Mouse (Mus musculus): ENCODE results near the gene Tnfaip2.

The Tnfaip2 gene

DNA sequence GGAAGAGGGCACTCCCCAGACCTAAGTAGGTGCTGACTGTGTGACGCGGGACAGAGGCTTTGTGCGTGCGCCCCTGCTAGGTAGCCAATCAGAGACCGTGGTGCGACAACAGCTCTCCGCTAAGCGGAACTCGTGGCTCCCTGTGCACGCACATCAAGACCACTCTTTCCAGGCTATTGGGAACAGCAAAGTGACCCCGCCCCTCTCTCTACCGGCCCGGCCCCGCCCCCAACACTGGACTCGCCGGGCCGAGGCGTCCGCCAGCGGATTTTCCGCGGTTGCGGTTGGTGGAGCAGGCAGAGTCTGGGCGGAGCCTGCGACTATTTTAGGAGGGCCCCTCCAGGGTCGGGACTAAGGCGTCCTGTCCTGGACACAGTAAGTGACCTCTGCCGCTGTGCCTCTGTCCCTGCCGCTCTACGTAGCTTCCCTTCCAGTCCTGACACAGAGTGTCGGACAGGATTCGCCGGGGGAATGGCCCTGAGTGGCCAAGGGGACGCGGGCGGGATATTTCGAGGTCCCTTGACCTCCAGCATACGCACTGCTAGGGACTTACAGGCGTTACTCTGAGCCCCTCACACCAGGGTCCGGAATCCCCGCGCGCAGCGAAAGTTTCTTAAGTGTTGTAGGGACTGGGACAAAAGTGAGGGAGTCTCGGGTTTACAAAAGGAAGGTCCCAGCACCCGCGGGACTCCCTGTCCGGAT is at the start of gene Tnfaip2:
Tnfaip2 (plus strand) TSS at position 161 of the 702 bp plus-strand sequence.
- no peak for DNase-seq (ENCODE audit: low read depth, low spot score)

DNA sequence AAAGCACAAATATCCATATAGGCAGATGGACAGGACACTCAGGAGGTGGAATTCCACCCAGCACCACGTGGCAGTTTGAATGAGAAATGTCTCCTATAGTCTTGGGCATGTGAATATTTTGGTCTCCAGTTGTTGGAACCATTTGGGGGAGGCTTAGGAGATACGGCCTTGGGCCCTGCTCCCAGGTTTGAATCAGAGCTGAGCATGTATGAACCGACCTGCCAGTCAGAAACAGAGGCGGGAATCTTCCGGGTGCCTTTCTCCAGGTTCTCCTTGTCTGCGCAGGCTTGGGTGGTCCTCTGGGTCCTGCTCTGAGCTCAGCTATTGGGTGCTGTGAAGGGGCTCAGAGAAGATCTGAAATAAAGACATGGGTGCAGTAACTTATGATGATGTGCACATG is 48.3 kb upstream of the Tnfaip2 start:
- DNase-seq (ENCODE audit: low read depth, low spot score): no peak

DNA sequence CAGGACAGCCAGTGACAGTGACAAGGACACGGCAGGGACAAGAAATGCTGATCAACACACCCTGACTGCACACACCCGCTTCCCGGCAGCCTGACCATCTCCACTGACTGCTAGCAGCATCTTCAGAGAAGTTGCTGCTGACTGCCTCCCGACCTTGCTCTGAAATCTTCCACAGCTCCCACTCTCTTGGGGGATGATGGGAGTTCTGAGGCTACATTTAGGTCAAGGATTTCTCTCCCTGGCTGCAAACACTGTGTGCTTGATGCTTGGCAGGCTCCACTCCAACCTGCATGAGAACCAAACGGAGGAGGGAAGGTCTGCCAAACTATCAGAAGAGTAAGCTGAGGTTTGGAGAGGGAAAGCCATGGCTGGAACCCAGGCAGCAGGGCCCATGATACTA is 45.3 kb upstream of the Tnfaip2 start:
- peak; percentile 46 for DNase-seq (ENCODE audit: low read depth, low spot score)

DNA sequence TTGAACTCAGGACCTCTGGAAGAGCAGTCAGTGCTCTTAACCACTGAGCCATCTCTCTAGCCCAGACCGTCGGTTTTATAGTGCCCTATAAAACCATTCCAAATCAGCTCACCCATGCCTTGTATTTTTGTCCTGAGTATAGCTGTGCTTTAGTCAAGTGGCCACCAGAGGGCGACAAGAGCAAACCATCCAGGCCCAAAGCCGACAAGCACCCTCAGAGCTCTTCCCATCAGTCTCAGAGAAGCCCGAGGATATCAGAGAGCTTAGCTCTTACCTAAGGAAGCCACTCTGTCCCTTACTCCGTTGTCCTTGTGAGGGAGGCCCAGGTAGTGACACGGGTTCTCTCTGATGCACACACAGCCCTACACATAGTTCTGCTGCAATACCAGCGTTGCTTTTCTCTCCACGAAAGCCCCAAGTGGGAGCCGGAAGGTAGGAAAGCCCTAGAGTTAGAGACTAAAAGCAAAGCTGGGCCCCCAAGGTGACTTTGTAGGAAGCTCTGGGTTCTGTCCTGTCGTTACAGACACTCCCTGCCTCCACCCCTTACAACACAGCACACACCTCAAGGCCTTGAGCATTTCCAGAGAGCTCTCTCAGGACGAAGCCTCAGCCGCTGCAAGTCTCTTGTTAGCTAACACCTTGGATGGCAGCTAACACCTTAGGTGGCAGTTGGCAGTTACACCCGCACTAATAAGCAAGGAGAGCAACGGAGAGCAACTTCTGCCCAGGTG is 40.6 kb upstream of the Tnfaip2 start:
- peak; percentile 90 for DNase-seq (ENCODE audit: low read depth, low spot score)

DNA sequence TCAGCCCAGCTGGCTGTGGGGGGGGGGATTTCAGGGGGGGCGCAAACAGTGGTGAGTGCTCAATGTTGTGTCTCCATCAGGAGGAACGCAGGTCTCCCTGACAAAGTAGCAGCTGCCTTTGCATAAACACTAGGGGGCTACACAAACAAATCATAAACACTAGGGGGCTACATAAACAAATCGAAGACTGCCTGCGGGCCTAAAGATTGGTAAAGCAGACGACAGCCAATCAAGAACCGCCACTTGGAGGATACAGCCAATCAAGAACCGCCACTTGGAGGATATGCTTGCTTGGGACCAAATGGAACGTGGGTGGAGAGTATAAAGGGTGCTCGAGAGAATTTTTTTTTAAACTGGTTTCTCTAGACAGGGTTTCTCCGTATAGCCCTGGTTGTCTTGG is 37.4 kb upstream of the Tnfaip2 start:
- no peak for DNase-seq (ENCODE audit: low read depth, low spot score)

DNA sequence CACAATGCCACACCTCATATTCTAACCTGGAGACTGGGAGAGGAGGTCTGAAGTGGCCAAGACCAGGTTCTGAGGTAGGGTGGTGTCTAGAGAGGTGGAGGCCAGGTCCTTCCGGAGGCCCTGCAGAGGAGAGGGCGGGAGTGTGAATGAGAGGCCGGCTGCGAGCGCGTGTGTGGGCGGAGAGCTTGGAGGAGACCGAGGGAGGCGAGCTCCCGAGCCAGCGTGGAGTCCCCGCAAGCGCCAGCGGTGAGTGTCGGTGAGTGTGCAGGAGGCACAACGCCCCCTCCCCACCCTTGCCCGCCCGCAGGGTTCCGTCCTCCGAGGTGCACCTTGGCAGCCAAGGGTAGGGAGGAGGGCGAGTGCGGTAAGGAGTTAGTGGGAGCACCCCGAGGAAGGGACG is 35.6 kb upstream of the Tnfaip2 start, which contains the start of gene Lbhd2:
Lbhd2 (plus strand) TSS at position 188 of the 400 bp plus-strand sequence.
- DNase-seq (ENCODE audit: low read depth, low spot score): peak; percentile 41

DNA sequence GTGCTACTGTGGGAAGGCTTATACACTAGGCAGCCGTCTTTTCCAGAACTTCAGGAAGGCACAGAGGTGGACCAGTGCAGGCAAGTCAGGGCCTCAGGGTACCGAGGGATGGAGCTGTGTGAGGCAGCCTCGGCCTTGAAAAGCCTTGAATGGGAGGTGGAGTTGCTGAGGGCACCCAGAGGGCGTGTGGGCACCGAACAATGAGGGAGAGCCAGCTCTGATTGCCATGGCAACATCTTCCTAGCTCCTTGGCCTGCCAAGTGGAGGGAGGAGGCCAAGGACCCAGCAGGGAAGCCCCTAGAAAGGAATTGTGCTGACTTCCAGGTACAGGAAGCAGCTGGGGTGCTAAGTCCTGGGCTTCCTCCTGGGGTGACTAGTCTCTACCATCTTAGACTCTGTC is 32.7 kb upstream of the Tnfaip2 start:
- DNase-seq (ENCODE audit: low read depth, low spot score): peak; percentile 57

DNA sequence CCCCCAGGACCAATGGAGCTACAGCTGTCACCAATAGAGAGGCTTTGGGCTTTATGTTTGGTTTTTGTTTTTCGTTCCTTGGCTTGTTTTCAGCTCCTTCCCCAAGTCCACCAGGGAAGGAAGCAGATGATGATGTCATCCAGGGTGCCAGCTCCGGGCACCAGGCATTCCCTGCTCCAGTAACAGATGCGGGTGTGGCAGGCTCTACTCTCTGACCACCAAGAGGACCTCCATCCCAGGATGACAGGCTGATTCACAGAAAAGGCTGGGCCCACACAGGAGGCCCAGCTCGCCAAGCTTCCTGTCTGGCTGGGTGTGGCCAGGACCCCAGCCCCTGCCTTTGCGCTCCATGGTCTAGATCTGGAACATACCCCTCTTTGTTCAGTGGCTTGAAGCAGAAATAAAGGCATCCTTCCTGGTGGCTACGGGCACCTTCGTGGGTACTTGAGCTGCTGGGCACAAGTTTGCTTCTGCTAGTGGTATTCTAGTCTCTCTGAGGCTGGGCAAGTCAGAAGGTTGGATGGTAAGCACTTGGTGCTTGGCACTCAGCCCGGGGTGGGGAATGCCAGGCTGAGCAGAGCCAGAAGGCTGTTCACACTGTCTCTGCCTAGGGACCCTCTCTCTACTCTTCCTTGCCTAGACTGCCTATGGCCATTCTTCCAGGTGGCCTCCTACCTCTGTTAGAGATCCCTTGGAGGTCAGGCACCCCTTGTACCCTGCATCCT is 30.5 kb upstream of the Tnfaip2 start:
- DNase-seq (ENCODE audit: low read depth, low spot score): no peak

DNA sequence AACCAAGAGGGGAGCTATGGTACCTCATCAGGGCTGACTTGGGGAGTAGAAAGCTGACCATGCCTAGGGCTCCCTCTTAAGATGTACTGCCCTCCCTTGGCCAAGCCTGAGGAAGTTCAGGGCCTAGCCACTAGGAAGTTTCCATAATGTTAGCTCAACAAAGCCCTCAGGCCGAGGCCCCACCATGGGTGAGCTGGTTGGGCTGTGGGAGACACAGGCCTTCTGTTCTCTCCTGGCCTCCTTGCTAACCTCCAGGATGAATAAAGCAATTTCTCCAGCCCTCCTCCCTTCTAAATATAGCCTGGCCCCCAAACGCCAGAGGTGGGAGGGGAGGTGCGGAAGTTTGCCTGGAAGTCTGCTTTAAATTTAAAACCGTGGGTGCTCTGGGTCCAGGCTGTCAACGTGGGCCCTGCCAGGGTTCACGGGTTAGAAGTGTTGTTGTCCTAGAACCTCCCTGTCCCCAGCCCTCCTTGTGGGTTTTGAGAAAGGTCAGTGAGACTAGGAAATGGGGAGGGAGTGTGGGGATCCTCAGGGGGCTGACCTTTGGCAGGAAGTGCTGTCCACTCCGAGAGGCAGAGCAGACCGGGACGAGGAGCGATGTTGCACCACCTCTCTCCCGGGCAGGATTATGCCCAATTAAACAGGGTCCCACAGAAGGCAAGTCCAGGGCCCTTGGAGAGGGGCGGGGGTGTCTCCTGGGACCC is 29.5 kb upstream of the Tnfaip2 start:
- DNase-seq (ENCODE audit: low read depth, low spot score): no peak

DNA sequence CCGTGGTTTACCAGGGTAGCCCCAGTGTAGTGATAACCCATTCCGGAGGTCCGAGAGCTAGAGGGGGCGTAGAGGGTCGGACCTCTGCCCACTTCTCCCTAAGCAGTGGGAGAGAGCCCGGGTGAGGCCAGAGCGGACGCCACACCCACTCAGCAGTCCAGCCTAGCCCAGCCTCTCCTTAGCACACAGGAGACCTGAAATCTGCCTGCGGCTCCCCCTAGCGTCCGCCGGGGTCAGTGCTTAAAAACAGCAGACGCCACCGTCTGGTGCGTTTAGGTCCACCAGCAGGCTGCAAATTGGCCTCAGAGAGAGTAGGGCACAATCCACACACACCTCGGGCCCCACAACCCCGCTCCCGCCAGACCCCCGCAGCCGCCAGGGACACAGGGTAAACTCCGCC is 29.0 kb upstream of the Tnfaip2 start:
- peak; percentile 92 for DNase-seq (ENCODE audit: low read depth, low spot score)

DNA sequence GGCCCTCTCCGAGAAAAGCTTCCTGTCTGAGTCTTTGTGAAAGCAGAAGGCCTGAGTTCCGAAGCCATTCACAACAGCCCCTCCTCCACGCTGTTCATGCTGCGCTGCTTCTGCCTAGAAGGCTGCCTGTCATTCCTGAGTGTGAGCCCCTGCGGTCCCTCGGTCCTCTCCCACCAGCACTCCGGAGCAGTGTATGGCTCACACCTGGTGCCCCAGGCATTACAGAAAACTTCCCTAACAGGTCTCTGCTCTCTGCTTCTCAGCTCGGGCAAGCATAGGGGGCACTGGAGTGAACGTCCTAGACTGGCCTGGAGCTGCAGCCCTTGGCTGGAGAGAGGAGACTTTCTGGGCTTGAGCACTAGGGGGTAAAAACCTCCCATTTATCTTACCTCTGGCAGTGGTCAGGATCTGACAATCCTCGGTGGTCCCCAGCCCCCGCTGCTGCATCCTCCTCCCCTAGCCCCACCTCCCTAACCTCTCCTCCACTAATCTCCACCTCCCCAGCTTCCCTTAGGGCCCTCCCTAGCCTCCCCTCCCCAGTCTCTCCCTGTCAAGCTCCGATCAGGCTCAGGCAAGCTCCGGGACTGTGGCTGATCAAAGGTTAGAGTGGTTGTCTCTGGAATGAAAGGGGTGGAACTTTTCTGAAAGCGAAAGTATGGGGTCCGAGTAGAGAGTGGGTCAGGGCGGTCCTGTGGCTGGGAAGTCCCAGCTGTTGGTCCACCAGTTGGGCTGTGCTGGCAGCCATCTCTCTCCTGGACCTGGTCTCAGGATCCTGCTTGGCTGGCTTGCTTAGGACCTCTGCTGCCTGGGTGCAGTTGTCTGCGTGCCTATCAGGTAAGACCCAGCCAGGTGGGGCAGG is 25.1 kb upstream of the Tnfaip2 start, which contains the start of gene Exoc3l4:
Exoc3l4 (plus strand) TSS at position 97 of the 859 bp plus-strand sequence.
- DNase-seq (ENCODE audit: low read depth, low spot score): no peak

DNA sequence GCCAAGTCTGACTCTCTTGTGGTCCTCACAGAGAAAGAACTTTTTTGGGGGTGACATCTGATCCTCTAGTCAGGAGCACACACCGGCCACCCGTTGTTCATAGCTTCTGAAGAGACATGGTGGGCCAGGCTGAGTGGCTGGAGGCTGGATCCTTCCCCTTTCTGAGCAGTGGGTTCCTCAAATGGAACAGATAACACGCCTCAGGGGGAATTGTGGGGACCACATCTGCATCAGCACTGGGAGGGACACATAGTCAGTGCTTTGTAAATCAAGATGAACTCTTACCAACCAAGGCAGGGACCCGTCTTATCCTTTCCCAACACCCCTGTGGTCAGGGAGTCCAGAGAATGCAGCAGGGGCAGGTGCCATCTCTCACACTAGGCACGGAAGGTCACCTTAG is 22.4 kb upstream of the Tnfaip2 start:
- DNase-seq (ENCODE audit: low read depth, low spot score): no peak

DNA sequence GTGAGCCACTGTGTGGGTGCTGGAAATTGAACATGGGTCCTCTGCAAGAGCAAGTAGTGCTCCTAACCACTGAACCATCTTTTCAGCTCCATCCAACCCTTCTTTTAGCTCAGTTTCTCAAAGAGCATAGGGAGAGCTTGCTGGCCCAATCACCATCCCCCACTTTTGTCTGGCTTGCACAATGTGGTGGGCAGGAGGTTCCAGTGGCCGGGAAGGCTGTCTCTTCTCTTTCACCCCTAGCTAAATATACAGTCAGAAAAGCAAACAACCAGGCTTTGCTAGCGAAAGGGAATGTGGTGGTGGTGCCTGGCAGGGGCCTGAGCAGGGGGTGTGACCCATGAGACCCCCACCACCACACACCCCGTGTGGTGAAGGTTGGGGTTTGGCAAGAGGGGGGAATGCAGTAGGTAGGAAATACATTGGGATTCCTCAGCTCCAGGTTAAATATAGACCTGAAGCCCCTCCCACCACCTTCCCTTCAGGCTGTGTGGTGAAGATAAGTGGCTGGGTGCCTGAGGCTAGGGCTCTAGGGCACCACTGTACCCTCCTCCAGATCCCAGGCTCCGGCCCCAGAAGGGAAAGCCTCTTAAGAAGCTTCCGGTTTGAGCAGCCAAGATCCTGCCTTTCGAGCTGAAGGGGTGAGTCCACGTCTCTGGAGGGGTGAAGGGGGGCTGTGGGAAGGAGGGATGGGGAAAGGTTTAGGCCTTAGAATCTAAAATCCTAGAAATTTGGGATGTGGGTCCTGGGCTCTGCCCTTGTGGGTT is 21.1 kb upstream of the Tnfaip2 start:
- no peak for DNase-seq (ENCODE audit: low read depth, low spot score)

DNA sequence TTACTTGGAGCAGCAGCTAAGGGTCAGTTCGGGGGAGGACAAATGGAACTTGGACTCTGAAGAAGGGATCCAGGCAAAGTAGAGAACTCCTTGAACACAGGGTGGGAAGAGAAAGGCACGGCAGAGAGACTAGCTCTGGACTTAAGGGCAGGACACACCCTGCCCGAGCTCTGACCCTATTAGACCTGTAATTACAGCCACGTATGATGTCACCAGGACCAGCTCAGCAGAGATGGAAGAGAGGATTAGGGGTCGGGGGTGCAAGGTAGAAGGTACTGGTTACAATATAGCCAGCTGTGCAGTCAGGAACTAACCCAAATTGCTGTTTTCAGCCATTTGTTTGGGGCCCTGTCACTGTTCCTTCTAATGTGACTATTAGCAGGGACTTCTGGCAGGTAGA is 19.4 kb upstream of the Tnfaip2 start:
- no peak for DNase-seq (ENCODE audit: low read depth, low spot score)

DNA sequence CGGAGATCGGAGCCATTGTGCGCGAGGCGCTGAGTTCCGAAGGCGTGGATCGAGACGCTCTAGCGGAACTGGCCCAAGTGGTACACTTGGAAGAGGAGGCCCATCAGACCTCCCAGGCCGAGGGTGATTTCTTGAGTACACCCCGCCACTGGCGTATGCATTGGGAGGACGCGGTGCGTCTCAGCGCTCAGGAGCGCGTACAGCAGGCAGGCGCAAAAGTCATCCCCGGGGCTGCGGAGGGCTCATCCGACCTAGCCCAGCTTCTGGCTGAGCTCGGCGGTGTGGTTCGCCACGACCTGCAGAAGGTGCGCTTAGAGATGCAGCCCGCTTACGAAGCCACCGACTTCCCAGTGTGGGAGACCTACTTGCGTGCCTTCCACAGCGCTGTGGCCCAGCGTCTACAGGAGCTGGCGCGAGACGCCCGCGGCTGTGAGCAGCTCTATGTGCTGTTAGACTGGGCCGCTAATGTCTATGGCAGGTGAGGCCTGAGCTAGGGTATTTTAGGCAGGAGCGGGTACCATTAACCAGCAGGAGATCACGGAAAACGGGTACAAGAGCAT is 18.6 kb upstream of the Tnfaip2 start:
- DNase-seq (ENCODE audit: low read depth, low spot score): no peak

DNA sequence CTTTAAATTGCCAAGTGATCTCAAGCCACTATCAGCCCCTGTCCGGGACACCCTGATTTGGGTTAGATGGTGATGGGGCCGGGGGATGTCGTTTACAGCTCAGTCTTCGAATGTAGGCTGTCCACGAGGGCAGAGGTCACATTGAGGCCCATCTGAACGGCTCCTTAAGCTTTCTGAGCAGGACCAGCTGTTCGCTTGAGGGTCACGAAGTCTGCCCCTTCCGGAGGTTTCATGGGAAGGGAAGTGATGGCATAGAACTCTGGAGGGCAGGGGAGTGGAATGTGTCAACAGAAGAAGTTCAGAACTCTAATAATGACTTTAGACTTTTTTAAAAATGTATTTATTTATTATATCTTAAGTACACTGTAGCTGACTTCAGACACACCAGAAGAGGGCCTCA is 17.7 kb upstream of the Tnfaip2 start:
- no peak for DNase-seq (ENCODE audit: low read depth, low spot score)

DNA sequence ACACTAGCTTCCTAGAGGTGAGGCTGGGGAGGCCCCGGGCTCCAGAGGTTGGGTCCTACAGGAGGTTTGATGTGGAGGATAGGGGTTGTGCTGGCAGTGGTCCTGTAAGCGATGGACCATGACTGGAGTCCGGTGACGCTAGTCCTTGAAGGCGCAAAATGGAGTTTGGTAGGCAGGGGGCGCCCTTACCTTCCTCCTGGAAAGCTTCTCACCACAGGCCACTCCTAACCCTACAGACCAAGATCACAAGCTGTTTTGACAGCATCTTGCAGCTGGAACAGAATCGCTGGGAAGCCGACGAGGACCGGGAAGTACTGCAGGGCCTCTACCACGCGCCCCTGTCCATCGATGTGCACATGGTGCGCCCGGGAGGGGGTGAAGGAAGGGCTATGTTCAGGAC is 17.0 kb upstream of the Tnfaip2 start:
- peak; percentile 84 for DNase-seq (ENCODE audit: low read depth, low spot score)

DNA sequence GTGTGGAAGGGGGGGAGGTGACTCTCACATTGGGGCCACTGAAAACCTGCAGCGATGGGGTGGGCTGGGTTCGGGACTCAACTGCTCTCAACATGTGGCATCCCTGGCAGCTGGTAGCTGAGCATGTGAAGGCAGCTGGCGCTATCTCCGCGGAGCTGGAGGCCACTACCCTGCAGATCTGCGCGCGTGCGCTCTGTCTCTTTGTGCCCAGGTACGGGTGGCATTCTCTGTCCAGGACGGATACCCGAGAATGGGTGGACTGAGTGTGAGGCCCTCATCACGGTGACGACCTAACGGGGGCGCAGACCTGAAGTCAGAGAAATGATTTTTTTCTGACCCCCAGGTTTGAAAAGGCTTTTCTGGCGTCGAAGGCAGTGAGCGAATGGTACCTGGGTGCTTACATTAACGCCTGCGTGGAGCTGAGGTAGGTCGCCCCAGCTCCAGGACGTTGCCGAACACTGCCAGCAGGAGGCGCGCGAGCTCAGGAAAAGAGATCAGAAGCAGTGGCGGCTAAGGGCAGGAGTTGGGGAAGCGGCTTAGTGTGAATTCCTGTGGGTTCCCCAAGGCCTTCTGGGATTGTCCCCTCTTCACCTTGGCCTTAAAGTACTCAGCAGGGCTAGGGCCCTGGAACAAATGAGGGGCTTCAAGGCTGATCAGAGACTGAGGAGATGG is 16.3 kb upstream of the Tnfaip2 start:
- DNase-seq (ENCODE audit: low read depth, low spot score): peak; percentile 91

DNA sequence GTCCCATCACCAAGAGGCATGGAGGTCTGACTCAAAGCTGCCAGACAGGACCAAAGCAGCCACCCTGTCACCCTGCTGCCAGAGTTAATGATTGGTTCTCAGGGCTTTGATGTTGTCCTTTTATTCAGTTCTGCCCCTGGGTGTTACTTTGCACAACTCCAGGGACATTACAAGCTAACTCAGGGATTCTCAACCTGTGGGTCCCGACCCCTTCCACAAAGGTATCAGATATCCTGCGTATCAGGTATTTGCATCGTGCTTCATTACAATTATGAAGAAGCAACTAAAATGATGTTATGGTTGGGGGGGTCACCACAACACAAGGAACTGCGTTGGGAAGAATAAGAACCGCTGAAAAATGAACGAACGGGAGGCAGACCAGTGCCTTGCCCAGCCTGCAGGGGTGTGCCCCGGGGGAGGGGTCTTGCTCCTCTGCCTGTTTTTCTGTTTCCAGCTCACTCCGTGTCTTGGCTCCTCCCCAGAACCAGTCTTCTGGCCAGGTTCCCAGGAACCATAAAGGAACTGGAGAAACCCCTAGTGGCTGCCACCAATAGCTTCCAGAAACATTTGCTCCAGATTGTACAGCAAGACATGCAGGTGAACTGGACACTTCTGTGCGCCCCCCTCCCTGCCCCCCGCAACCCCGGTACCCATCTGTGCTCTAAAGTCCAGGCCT is 14.7 kb upstream of the Tnfaip2 start:
- DNase-seq (ENCODE audit: low read depth, low spot score): no peak

Measured in brain, adult 2 months (tissue).